Comparison of ENCODE assay signal across 23 mouse cellular contexts in genomic region chr9:106467746-106468145, GRCm38 (mm10). TPM values are rescaled to one million over a fixed set of nuclear protein-coding genes. Genes with fewer than 3 reads are reported as not detected.
"Had no signal": no experiment of that assay in that cellular context is flagged by ENCODE, and none has a peak within 500 bp of the region (broad histone marks: within the 10 kb centered on the region; RNA-seq: fewer than 3 reads in every experiment).

No protein-coding gene starts in this region.

- H3K27ac ChIP-seq: liver, embryonic 15.5 days; lung, embryonic 15.5 days; macrophage; midbrain, embryonic 12.5 days; midbrain, embryonic 15.5 days; neural tube, embryonic 13.5 days; neural tube, embryonic 15.5 days; stomach, embryonic 15.5 days; stomach, postnatal 0 days had no signal

- H3K4me2 ChIP-seq: liver, embryonic 15.5 days; lung, embryonic 15.5 days; midbrain, embryonic 12.5 days; midbrain, embryonic 15.5 days; neural tube, embryonic 13.5 days; neural tube, embryonic 15.5 days; stomach, embryonic 15.5 days had no signal

- H3K27me3 ChIP-seq: midbrain, embryonic 15.5 days; neural tube, embryonic 15.5 days had no signal

- H3K9me3 ChIP-seq: liver, embryonic 15.5 days; lung, embryonic 15.5 days; midbrain, embryonic 12.5 days; midbrain, embryonic 15.5 days; neural tube, embryonic 13.5 days; neural tube, embryonic 15.5 days; stomach, embryonic 15.5 days had no signal

- H3K4me3 ChIP-seq: liver, embryonic 15.5 days; lung, embryonic 15.5 days; megakaryocyte, embryonic 14.5 days; midbrain, embryonic 12.5 days; midbrain, embryonic 15.5 days; neural tube, embryonic 13.5 days; neural tube, embryonic 15.5 days; stomach, embryonic 15.5 days had no signal

- ATAC-seq: liver, postnatal 0 days; lung, postnatal 0 days; midbrain, embryonic 15.5 days had no signal

- H3K36me3 ChIP-seq: liver, embryonic 15.5 days had no signal

- DNase-seq: liver, postnatal 0 days; lung, adult 2 months; lung, postnatal 14 days; lung, postnatal 36 days; retina, postnatal 1 day; right cerebral cortex, adult 18-20 months; right cerebral cortex, postnatal 14 days; right cerebral cortex, postnatal 4 days; spleen, adult 18-20 months; thymus, adult 2 months; thymus, postnatal 25 days; thymus, postnatal 4 days had no signal

- H3K9ac ChIP-seq: liver, embryonic 15.5 days; liver, postnatal 0 days; lung, embryonic 15.5 days; midbrain, embryonic 12.5 days; midbrain, embryonic 15.5 days; neural tube, embryonic 13.5 days; neural tube, embryonic 15.5 days; stomach, embryonic 15.5 days had no signal

RNA-seq across cellular contexts. Expression of gene Gpr62, which starts 2.0 kb away (rescaled TPM):
- polyA plus RNA-seq: liver, embryonic 15.5 days; liver, postnatal 0 days; macrophage had no signal
